Mouse (Mus musculus): ENCODE results near the gene Ptpn1.
A peak's percentile ranks its signal among the peaks of the same experiment; 100 is the strongest.

Gene Ptpn1

DNA sequence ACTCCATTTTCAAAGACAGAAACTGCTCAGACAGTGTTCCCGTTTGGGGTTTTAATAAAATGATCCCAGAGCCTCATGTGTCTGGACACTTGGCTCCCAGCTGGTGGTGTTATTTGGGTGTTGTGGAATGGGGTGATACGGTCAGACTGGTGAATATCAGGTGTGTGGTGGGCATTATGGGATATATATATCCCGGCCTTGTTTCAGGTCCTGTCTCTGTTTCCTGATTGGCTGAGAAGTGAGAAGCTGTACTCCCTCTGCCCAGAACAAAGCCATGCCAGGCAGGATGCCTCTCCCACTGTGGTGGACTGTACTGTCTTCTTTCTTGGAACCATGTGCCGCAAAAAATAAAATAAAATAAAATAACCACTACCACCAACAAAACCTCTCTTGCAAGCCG is 7.8 kb upstream of the Ptpn1 start:
- DNase-seq = no peak

DNA sequence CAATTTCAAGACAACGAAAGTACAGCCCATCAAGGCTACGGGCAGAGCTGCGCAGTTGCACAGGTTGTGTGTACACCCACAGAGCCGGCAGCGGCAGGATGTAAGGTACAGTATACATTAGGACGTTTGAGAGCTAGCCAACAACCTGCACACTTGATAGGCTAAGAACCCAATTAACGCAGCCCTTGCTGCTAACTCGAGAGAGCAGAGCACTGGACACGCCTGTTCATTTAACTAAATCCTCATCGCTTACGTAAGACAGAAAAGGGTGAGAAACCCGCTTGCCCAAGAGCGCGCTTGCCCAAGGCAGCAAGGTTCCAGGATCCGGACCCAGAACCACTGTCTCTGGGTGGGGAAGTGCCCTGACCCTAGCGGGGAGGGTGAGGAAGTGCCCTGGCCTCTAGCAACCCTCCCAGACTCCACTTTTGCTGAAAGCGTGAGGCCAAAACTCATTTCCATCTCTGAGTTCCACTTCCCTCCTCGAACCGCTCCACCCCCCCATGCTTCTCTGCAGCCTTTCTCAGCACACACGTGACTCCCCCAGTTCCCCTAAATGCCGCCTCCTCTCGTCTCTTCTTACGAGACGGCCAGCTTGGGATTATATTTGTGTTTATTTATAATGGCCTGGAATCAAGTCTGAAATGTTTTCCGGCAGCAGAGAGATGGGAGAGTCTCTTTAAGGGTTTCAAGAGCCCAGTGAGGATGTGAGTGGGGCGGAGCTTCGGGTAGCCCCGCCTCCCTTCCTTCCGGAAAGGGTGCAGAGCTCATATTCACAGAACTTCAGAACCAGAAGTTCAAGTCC is 6.9 kb upstream of the Ptpn1 start:
- DNase-seq = peak; percentile 80

- DNase-seq = no peak
These were observed 5.7 kb upstream of the Ptpn1 start for GRCm38 (mm10) chr2:167925841-167926800.

GRCm38 (mm10) chr2:167928002-167928526 is 3.8 kb upstream of the Ptpn1 start:
- DNase-seq = no peak

DNA sequence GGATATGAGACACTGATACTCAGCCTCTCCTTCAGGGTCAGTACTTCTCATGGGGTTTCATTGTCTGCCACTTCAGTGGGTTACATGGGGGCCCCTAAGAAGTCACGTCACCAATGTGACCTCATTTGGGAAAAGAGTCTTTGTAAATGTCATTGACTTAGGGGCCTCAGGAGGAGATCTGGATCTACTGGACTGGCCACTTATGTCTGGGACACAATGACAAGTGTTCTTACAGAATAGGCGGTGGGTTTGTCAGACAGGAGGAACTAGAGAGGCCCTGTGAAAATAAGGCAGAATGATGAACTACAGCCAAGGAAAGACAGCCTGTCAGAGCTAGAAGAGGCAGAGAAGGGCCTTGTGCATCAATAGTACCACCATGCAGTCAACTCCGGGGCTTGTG is 2.9 kb upstream of the Ptpn1 start:
- DNase-seq = no peak

DNA sequence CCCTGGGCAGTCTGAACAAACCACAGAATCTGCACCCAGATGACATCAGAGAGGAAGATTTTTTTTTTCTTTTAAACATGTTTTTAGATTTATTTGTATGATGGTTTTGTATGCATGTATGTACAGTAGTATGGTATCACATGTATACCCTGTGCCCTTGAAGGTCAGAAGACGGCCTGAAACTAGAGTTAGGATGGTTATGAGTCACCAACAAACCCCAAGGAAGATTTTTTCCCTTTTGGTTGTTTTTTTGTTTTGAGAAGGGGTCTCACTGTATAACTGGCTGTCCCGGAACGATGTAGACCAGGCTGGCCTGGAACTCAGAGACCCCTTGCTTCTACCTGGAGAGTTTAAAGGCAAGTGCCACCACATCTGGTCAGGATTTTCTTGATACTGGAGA is 882 bp upstream of the Ptpn1 start:
- no peak for DNase-seq

DNA sequence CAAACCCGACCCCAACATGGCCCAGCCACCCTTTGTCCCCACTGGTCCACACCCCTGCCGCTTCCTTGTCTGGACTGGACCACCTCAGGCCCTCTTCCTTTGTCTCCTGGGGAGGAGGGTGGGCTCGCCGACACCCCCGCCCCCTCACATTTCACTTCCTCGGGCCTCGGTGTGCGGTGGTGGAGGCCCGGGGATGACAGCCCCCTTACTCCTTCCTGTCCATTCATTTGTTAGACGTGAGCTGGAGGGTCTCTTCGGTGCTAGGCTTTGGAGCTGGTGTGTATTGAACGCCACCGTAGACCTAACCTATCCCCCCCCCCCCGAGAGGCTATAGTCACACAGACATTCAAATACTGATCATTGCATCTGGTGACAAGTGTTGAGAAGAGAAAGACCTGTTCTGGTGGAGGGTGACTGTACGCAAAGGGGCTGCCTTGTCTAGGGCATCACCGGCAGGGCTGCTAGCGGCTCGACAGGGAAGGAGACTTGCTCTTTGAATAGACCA is 922 bp downstream of the Ptpn1 start:
- DNase-seq = no peak

GRCm38 (mm10) chr2:167933397-167933796 is 1.5 kb downstream of the Ptpn1 start:
- DNase-seq = no peak

DNA sequence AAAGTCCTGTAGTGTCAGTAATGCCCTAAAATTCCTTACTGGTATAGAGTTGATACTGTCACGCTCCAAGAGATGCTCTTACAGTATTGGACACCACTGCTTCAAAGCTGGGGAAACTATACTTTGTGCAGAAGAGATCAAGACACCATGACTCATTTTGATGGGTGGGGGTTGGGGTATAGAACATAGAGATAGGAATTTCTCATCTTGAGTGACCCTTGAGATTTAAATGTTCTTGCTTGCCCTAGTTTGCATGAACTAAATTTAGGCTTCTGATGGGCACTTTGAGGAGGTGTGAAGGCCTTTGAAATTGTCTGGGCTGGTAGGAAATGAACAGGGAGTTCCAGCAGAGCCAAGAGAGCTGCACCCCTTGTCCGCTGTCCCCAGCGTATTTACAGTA is 4.1 kb downstream of the Ptpn1 start:
- DNase-seq = no peak

GRCm38 (mm10) chr2:167938786-167939185 is 6.9 kb downstream of the Ptpn1 start:
- DNase-seq = no peak

DNA sequence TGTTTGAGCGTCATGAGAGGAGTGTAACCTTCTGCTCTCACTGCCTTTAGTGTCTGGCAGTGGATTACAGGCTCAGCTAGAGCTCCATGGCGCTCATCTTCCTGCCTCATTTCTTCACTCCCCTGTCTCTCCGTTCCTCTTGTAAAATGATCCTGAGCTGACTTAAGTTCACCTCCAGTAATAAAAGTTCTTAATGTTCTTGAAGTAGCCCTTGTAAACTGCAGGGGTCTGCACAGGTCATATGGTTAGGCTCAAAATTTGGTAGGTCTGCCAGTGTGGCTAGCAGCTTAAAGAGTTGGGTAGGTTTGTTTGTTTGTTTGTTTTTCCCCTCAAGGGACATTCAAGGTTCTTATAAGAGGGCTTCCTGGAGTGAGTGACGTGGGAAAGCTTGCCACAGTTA is 7.3 kb downstream of the Ptpn1 start:
- no peak for DNase-seq

DNA sequence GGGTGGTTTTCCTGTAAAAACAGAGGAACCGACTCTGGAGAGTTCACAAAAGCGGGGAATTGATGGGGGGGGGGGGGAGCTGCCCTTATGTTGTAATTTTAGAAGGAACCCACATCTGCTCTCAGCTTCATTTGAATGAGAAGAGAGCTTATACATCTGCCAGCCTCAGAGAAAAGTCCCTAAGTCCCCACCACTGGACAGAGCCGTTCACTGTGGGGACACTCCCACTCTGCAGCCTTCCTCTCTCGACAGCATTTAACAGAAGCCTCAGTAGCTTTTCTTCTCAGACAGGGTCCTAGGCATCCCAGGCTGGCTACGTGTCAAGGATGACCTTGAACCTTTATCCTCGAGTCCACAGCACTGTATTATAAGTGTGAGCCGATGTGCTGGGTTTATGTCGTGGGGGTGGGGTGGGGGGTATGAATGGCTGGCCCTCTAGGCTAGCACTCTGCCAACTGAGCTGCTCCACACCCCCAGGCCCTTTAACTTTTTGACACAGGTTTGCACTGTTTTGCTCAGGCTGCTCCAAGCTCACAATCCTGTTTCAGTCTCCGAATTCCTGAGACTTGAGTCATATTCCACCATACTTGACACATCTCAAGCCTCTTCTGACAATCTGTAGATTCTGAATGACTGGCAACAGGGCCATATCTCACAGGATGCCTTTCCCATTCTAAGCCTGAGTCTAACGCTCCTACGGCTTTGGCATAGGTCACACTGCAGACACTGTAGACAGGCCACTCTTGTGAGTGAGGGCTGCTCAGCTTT is 8.0 kb downstream of the Ptpn1 start:
- DNase-seq = no peak

DNA sequence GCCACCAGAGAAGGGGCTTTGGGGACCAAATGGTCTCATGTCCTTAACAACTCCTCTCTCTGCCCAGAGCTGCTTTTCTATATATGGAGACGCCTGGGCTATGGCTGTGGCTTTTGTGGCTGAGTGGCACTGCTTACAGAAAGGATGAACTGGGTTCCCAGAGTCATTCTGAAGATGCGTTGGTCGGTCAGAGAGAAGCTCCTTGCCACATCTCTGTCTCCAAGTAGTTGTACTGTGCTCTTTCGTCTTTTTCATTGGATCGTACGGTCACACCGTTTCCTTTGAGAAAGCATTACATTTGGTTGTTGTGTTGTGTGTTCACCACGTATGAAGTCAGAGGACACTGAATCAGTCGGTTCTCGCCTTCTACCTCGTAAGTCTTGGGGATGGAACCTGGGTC is 8.8 kb downstream of the Ptpn1 start:
- DNase-seq = no peak

DNA sequence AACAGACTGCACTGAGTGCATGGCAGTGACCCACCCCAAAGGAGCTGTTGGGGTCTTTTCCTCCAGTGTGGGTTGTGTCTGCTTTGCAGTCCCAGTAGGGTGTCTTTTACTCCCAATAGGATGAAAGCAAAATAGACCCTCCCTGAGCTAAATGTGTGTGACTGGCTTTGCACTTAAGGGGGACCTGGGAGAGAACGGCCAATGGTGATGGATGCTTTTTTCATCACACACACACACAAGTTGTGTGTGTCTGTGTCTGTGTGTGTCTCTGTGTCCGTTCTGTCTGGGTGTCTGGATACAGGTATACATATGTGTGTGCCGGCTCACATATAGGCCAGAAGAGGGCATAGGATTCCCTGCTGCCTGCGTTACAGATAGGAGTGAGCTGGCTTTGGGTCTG is 9.5 kb downstream of the Ptpn1 start:
- no peak for DNase-seq

GRCm38 (mm10) chr2:167941745-167942176 is 9.9 kb downstream of the Ptpn1 start:
- DNase-seq = no peak

GRCm38 (mm10) chr2:167942199-167942925 is 10.5 kb downstream of the Ptpn1 start:
- DNase-seq = peak; percentile 61

DNA sequence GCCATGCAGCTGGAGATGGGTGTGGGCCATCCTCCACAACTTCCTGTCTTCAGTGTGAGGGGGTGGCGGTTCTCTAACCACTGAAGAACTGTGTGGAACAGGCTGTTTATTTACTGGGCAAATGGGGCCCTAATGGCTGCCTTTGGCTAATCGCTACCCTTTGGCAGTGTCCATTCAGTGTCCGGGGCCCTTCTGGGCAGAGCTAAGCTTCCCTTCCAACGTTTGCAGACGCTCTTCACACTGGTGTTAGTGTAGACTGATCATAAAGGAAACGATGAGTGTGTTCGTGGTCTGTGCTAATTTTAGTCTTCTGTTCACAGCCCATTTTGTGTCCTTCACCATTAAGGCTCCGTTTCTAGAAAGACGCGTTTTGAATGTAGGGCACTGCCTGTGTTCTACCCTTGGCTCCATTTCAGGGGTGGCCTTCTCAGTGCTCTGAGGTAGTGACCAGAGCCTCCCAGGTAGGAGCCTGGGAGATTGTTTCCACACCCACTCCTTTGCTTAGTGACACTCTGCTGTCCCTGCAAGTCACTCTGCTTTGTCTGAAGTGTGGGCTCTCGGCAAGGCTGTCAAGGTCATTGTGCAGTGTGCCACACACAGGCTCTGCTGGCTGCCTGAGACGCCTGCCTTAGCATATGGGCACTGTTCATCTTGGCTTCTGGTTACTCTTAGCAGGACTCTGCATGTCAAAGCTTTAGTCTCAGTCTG is 11.2 kb downstream of the Ptpn1 start:
- no peak for DNase-seq

GRCm38 (mm10) chr2:167944193-167944592 is 12.3 kb downstream of the Ptpn1 start:
- no peak for DNase-seq

DNA sequence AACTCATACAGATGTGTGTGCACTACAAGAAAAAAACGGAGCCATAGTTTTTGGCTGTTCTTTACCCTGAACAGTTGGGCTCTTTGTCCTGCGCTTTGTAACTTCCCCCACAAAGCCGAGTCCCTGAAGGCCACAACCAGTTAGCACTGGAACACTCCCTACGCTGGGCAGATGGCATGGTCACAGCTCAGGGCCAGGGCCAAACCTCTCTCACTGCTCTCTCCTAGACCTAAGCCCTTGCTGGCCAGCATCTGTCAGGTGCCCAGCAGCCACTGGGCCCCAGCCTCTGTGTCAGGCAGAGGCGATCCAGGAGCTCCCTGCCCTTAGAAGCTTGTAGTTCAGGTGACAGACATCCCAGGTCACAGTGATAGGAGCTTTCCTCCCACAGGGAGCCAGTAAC is 13.6 kb downstream of the Ptpn1 start:
- no peak for DNase-seq

DNA sequence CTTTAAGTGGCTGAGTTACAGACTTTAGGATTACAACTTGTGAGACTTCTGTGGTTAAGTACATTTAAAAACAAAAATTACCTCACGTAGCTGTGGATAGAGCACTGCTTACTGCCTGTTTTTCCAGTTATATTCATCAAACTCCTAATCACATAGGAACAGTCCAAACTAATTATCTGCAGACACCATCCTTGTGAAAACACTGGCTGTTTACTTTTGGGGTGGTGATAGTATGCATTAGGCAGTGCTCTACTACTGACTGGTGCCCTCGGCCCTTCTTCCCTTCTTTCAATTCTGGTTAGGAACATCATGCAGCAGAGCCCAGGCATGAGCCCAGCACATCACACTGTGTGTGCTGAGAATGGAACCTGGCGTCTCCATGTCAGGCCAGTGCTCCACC is 15.4 kb downstream of the Ptpn1 start:
- DNase-seq = no peak

DNA sequence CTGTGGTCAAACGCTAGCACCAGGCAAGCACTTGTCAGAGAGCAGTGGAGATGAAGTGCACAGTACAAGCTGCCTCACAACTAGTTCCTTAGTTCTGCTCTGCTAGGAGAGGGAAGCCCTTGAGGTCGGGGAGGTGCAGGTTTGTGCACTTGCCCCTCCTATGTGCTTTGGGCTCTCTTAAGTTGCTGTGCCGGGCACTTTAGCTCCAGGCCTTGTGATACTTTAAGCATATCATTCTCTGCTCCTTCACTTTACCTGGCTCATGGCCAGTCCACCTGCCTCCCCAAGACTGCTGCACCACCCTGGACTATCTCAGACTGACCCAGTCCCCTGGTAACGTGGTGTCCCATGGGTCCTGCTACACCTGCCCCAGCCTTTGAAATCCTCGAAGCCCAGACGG is 16.2 kb downstream of the Ptpn1 start:
- no peak for DNase-seq
